Mouse (Mus musculus) left cerebral cortex, postnatal 10 days (tissue): Measurements from ENCODE around the gene Itsn1. TPM values are rescaled to one million over a fixed set of nuclear protein-coding genes. Genes with fewer than 3 reads are reported as not detected.

ENCODE experiments used
- DNase-seq, 2 experiments: peaks; one replicate each; pipeline ENCODE4 v3.0.0; 2021 to 2022; ENCODE audit warnings: low spot score in 2 of 2, mixed read lengths in 1 of 2; ENCODE audit errors: extremely low spot score in 1 of 2
- intact Hi-C: fragments of 180-260 bp; cut with DNase I; formaldehyde crosslinking; loops from one replicate; pipeline ENCODE4 v1.15.1; 2025
- total RNA-seq, 2 experiments: library from RNA; stranded (reverse); gene quantifications; 2 replicates each; pipeline ENCODE4 v1.2.3; 2021

The Itsn1 gene
- 100 to 1,000 TPM; 132 to 137 TPM for total RNA-seq

DNA sequence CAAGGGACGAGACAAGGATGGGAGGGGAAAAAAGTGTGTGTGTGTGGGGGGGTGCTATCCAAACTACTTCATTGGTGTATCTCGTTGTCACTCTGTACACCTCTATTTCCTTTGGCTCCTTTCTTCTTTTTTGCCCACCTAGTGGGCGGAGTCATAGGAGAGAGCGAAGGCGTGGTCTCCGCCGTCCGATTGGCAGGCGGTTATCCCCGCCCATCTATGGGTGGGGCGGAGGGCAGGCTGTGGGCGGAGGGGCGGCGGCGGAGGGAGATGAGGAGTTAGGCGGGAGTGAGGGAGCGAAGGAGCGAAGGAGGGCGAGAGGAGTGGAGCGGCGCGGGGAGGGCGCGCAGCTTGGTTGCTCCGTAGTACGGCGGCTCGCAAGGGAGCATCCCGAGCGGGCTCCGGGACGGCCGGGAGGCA lies at the start of gene Itsn1:
Itsn1 (plus strand) TSS at position 216 of the 417 bp plus-strand sequence.
- intact Hi-C loops = loop anchor here (5.0 kb wide), 1 partner anchor 188 kb away; no protein-coding TSS in a partner anchor
- DNase-seq = peak; percentile 98 to 99

DNA sequence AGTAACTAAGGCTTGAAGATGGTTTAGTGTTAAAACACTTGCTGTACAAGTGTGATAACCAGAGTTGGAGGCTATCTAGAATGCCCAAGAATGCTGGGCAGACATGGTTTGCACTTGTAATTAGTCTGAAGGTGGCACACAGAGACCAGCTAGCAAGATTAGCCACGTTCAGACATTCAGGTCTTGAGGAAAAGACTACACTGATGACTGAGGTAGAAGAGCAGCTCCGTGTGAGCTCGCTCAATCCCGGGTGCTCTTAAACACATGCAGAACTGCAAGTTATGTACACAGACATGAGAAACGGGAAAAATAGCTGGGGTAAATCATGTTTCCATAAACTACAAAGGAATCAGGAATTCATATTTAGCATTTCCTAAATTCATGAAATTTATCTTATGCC lies 48.4 kb upstream of the Itsn1 start:
- DNase-seq = no peak
- intact Hi-C loops = no loop called here

DNA sequence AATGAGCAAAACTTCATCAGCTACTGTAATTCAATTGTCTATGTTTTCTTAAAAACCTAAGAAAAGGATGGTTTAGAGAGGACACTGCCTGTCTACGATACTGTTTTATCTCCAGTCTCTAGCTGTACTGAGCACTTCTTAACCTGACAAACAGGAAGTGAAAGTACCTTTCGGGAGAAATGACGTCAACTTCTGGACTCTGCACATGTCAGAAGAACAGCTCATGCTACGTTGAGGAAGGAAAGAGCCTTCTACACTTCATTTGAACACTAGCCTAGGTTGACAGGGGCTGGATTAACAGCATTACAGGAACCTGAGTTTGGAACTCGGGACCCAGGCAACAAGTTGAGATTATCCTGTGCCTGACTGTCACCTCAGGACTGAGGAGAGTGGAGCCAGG lies 43.6 kb upstream of the Itsn1 start:
- no peak for DNase-seq
- intact Hi-C loops = no loop called here

DNA sequence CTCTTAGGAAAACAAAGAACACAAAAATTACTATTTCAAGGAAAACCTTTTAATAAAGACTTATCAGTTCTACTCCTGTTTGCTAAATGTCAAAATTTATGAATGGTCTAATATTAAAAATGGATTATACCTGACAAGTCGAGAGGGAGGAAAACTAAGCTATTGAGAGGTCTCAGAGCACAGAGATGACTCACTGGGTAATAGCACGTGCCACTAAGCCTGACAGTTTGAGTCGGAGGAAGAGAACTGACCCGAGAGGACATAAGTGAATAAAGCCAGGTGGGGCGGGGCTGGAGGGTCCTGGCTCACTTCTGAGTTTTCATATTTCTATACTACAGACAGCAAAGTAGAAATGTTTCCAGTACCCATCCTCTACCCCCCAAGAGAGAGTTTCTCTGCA lies 42.7 kb upstream of the Itsn1 start:
- intact Hi-C loops = no loop called here
- DNase-seq = no peak

DNA sequence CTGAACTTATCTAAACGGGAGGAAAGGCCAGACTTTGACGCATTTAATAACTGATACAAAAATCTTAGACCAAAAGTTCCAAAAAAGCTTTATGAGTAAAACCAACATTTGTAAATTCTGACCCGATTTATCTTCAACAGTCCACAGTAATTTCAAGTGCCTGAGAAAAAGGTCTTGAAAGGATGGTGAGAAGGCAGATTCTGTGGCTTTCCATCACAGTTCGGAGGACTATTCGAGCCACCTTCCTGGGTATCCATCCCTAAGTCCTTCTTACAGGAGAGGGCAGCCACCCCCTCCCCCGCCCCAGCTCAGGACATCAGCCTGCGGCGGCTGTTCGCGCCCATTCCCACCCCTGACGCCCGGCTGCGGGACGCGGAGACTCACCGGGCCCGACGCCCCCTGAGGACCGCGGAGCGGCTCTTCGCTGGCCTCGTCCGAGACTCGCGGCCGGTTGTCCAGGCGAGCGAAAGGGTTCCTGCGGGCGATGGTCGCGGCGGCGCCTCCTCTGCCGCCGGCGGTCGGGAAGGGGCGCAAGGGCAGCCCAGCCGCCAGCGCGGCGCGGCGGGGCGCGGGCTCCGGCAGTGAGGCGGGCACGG lies 41.0 kb upstream of the Itsn1 start:
- DNase-seq = no peak

DNA sequence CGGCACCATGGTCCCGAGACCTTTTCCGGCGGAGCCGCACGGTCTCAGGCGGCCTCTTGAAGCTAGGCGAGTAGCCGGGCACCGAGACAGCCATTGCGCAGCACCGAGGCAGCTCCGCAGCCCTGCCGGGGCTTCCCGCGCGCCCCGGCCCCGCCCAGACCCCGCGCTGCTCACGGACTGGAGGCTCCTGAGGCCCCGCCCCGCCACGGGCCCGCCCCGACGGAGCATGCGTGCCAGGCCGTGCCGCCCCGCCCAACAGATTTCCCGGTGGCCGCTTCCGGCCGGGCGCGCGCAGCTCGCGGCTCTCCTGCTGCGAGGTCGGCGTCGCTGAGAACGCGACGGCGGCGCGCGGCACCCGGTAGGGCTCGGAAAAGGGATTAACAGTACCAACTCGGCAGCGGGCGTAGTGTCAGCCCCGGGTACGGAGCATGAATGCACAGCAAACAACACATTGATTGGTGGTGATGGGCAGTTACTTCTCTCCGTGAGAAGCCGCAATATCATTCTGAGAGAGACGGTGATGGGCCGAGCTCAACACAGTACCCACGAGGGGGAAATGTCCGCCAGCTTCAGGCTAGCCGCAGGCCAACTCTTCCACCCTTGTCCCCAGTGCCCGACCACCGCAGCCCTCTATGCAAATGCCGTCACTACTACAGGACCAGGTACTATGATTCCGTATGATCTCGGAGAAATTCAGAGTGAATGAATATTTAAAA lies 40.3 kb upstream of the Itsn1 start, which contains the start of gene Donson:
Donson (minus strand) TSS at position 152 of the 716 bp plus-strand sequence.
- intact Hi-C loops = no loop called here
- peak; percentile 87 to 97 for DNase-seq

More for the DNA sequence above, 41.0 kb upstream of the Itsn1 start:
- intact Hi-C loops = no loop called here

DNA sequence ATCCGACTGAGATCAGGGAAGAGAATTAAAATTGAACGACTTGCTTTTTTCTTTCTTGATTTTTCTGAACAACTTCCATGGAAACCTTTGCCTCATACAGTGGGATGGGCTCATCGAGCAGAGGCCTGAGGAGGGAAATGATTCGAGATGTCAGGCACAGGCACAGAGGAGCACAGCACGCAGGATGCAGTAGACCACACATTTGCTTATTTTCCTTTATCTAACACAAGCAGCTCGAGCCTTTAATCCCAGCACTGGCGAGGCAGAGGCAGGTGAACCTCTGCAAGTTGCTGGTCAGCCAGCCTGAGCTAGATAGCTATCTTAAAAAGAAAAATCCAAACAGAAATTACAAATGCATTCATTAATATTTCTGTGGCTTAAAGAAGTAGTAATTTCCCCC lies 39.3 kb upstream of the Itsn1 start:
- intact Hi-C loops = loop anchor here (5.0 to 10.0 kb wide), 2 partner anchors 228 to 595 kb away; no protein-coding TSS in a partner anchor
- DNase-seq = no peak

DNA sequence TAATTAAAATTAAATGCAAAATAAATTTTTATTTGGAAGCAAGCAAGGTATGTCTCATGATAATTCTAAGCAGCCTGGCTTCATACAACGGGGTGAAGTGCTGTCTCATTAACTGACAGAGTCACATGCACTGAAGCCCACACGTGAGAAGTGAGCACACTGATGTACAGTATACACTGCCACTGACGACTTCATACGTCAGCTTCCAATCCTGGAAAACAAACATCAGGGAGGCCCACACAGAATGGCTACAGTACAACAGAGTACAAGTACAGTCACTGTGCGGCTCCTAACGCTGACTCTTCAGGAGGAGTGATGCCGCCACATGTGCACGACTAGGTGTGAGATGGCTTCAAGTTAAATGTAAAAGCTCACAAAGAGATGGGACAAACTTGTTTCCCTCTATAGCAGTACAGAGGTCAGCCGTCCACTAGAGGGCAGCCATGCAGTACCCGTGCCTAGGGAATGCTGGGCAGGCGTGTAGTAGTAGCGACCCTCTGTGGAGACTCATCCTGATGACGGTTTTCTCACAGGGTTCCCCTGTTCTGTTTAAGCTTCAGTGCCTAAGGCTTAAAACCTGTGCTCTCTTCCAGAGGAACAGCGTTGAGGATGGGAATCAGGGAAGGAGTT lies 34.5 kb upstream of the Itsn1 start:
- intact Hi-C loops = loop anchor here (5.0 to 10.0 kb wide), 2 partner anchors 223 to 590 kb away; no protein-coding TSS in a partner anchor
- DNase-seq = peak; percentile 50 to 86

DNA sequence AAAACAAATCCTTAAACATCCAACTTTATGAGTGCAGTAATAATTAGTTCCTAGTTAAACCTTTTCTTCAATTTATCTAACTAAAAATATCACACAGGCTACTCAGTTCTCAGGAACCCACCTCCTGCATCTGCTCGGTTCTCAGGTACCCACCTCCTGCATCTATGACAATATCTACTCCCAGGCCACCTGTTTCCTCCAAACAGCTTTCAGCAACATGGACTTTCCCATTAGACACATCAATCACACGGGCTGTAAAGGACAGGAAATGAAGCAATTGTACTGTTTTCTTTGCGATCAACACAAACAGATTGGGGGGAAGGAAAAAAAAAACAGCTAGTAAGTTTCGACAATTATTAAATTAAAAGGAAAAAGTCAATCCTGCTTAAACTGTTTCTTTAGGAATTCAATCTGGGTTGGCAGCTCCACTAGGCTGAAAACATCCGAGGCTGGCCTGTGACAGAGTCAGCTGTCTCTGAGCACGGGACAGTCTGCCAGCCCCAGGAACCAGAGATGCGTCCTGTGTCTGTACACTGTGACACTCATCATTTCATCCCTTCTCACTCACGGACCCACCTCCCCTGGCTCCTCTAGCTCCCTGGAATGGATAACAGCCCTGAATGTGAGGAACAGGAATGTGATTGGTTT lies 33.8 kb upstream of the Itsn1 start:
- intact Hi-C loops = loop anchor here (10.0 kb wide), 1 partner anchor 590 kb away; no protein-coding TSS in a partner anchor
- DNase-seq = no peak

DNA sequence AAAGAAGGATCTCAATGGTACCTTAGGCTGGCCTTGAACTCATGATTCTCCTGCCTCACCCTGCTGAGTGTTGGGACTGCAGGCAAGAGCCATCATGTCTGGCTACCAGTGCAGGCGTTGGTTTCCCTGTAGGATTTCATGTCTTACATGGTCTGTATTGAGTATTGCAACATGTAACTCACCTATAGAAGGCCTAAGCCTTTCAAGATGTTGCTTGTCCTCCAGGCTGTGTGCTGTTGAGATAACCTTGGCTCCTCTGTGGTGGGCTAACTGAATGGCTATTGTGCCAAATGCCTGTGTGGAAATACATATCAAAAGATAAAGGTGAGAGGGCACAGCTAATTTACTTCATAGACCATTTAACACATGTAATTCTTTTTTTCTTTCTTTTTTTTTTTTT lies 30.1 kb upstream of the Itsn1 start:
- intact Hi-C loops = loop anchor here (10.0 kb wide), 1 partner anchor 586 kb away; no protein-coding TSS in a partner anchor
- DNase-seq = no peak

DNA sequence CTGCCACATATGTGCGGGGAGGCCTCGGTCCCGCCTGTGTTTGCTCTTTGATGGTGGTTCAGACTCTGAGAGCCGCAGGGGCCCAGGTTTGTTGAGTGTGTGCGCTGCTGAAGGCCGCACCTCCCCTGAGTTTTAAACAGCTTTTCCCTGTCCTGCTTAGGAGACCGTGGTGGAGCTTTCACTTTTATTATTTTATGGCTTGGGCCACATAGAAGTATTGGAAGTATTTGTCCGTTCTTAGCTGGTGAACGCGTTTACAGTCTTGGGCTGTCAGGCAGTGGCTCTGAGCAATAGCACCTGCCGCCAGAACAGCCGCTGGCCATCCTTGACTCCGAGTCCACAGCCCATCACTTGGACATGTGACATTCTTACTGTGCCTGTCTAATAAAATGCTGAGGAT lies 27.2 kb upstream of the Itsn1 start:
- no peak for DNase-seq
- intact Hi-C loops = no loop called here

DNA sequence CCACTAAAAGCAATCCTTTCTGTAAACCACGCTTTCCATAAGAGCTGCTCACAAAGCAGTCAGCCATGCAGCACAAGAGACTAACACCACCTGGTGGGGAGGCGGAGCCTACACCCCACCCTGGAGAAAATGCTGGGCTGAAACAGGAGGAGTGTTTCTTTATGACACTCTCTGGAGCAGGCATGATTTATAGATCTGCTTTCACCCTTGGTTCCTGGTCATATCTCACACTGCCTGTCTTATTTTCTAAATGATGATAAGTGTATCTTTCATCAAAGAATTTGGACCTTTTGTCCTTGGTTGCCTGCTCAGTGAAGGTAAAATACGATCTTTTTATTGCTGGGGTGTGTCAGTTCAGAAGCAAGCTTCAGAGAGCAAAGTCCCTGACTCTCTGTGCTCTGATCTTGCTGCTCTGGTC lies 26.3 kb upstream of the Itsn1 start:
- intact Hi-C loops = no loop called here
- no peak for DNase-seq

DNA sequence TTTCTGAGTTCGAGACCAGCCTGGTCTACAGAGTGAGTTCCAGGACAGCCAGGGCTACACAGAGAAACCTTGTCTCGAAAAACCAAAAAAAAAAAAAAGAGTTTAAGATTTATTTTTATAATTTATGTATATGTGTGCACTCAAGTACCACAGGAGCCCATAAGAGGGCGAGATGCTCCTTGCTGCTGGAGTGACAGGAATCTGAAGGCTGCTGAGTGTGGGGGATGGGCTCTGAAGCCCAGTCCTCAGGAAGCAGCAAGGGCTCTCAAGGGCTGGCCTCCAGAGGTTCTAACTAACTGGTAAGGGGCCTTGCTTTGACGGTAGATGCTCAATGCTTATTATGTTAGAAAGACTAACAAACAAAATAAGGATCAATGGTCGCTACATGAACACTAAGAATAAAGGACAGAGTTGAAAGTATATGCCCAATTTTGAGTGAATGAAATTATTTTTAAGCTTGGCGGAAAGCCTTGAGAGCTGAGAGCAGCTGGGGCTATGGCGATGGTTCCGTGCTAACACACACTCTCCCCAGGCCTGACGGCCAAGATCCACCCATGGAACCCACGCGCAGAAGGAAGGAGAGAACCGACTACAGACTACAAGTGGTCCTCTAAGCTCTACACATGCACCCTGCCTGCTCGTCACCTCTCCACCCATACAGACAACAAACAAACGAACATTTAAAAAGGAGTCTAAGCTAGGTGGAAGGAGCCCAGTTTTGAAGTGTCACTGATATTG lies 24.3 kb upstream of the Itsn1 start:
- peak in 1 of 2 experiments; percentile 59 for DNase-seq
- intact Hi-C loops = no loop called here

DNA sequence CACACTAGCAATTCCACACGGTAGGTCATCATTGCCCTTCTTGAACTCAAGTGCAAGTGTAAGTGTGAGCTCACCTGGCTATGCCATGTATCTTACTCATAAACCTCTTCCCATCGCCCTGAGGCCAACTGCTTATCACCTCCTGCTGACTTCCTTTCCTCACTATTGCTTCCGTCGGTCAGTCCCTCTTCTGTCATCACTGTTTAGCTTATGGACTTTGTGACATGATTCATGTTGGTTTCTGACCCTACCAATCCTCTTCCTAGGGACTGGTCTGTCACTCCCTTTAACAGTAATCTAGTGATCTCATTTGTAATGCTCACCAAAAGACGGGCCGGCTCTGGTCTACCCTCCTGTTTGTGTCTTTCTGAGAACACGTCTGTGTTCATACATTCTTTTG lies 18.8 kb upstream of the Itsn1 start:
- no peak for DNase-seq
- intact Hi-C loops = no loop called here

DNA sequence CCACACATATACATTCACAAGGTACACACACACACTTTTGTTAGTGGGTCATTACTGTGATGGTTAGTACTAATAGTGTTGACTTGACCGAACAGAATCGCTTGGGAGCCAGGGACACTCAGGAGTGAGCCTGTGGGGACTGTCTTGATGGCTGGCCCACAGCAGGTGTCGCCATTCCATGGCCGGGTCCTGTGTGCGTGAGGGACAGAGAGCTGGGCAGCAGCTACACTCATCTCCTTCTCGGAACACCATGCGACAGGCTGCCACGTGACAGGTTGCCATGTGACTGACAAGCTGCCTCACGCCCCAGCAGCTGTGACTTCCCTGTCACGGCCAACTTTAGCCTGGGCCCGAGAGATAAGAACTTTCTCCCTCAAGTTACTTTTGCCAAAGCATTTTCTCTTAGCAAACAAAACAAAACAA lies 12.1 kb upstream of the Itsn1 start:
- no peak for DNase-seq
- intact Hi-C loops = no loop called here

DNA sequence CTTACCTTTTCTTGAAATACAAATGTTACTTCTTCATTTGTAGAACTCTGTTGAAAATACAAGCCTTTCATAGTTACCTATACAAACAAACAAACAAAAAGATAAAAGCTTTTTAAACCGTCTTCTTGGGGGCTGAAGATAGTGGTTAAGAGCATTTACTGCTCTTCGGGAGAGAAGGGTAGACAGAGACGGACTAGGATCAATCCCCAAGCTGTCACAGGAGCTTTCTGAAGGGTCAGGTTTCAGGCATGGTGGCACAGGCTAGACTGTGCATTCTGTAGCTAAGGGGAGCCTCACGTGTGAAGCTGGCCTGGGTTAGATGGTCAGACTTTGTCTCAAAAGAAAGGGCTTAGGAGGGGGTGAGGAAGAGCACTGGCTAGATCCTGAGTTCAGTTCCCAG lies 11.7 kb upstream of the Itsn1 start:
- intact Hi-C loops = no loop called here
- DNase-seq = no peak

DNA sequence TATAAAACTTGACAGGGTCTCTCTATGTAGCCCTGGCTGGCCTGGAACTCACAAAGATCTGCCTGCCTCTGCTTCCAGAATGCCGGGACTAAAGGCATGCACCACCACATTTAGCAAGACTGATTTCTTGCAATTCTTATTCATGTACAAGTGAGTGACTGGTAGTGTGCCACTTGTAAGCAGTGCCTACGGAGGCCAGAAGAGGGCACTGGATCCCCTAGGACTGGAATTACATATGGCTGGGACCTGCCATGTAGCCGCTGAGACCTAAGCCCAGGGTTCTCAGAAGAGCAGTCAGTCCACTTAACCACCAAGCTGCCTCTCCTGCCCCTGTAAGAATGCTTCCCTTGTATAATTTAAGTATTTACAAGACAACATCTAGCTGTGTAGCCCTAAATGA lies 4.8 kb upstream of the Itsn1 start:
- intact Hi-C loops = no loop called here

DNA sequence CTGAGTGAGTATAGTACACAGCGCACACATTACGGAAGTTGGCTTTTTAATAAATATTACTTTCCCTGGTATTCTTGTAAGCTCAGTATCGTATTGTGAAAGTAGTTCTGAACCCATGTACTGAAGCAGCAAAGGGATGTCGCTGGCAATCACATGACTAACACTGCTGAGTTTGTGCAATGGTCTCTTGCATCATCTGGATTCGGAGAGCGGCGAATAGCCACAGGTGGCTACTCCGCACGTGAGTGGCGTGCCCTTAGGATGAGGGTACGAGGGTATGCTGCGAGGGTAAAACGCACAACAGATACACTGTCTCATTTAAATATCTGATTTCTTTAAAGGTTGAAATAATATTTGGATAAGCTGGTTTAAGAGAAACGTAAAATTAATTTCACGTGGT lies 1.6 kb upstream of the Itsn1 start:
- intact Hi-C loops = loop anchor here (5.0 kb wide), 1 partner anchor 190 kb away; no protein-coding TSS in a partner anchor
- DNase-seq = no peak

More for the DNA sequence above, 4.8 kb upstream of the Itsn1 start:
- peak in 1 of 2 experiments; percentile 53 for DNase-seq
